Mouse (Mus musculus): ENCODE data around the gene Psd4.

- TF ChIP-seq EP300 (IDR thresholded peaks at IDR 0.05; ENCODE audit: low read depth): no peak
- no peak for TF ChIP-seq CTCF (IDR thresholded peaks at IDR 0.05; ENCODE audit: low read depth)
These were observed 89.5 kb downstream of the Psd4 start for GRCm38 (mm10) chr2:24456841-24457240.
